Mouse (Mus musculus): Measurements from ENCODE around the gene E2f2.

The E2f2 gene

GRCm38 (mm10) chr4:136204775-136205174 is 32.6 kb downstream of the E2f2 start:
- DNase-seq (ENCODE audit: low spot score) = no peak

- DNase-seq (ENCODE audit: low spot score) = peak; percentile 97
These were observed 34.1 kb downstream of the E2f2 start, which contains the start of gene Asap3 for GRCm38 (mm10) chr4:136206033-136206893. Gene Asap3 (plus strand): TSS chr4:136206365.

- DNase-seq (ENCODE audit: low spot score) = peak; percentile 32
These were observed 34.7 kb downstream of the E2f2 start for GRCm38 (mm10) chr4:136206943-136207342.

- DNase-seq (ENCODE audit: low spot score) = no peak
These were observed 38.7 kb downstream of the E2f2 start for GRCm38 (mm10) chr4:136210931-136211330.

GRCm38 (mm10) chr4:136213629-136214028 is 41.4 kb downstream of the E2f2 start:
- DNase-seq (ENCODE audit: low spot score) = peak; percentile 69

- DNase-seq (ENCODE audit: low spot score) = no peak
These were observed 42.6 kb downstream of the E2f2 start for GRCm38 (mm10) chr4:136214828-136215227.

GRCm38 (mm10) chr4:136215576-136215975 is 43.4 kb downstream of the E2f2 start:
- DNase-seq (ENCODE audit: low spot score) = no peak

- DNase-seq (ENCODE audit: low spot score) = no peak
These were observed 44.9 kb downstream of the E2f2 start for GRCm38 (mm10) chr4:136217063-136217462.

- DNase-seq (ENCODE audit: low spot score) = peak; percentile 74
These were observed 46.5 kb downstream of the E2f2 start for GRCm38 (mm10) chr4:136218595-136219214.

GRCm38 (mm10) chr4:136220133-136220775 is 48.1 kb downstream of the E2f2 start:
- no peak for DNase-seq (ENCODE audit: low spot score)

- DNase-seq (ENCODE audit: low spot score) = peak; percentile 74
These were observed 51.5 kb downstream of the E2f2 start for GRCm38 (mm10) chr4:136223549-136224239.

- no peak for DNase-seq (ENCODE audit: low spot score)
These were observed 52.0 kb downstream of the E2f2 start for GRCm38 (mm10) chr4:136224240-136224559.

- peak; percentile 74 for DNase-seq (ENCODE audit: low spot score)
These were observed 52.7 kb downstream of the E2f2 start for GRCm38 (mm10) chr4:136224677-136225460.

GRCm38 (mm10) chr4:136227408-136227807 is 55.2 kb downstream of the E2f2 start:
- peak; percentile 51 for DNase-seq (ENCODE audit: low spot score)

GRCm38 (mm10) chr4:136228640-136229039 is 56.4 kb downstream of the E2f2 start:
- DNase-seq (ENCODE audit: low spot score) = no peak

- DNase-seq (ENCODE audit: low spot score) = no peak
These were observed 66.5 kb downstream of the E2f2 start for GRCm38 (mm10) chr4:136238669-136239068.

- no peak for DNase-seq (ENCODE audit: low spot score)
These were observed 66.9 kb downstream of the E2f2 start for GRCm38 (mm10) chr4:136239111-136239510.

- peak; percentile 86 for DNase-seq (ENCODE audit: low spot score)
These were observed 67.4 kb downstream of the E2f2 start for GRCm38 (mm10) chr4:136239622-136240021.

- no peak for DNase-seq (ENCODE audit: low spot score)
These were observed 67.9 kb downstream of the E2f2 start for GRCm38 (mm10) chr4:136240123-136240522.

GRCm38 (mm10) chr4:136240955-136241354 is 68.8 kb downstream of the E2f2 start:
- no peak for DNase-seq (ENCODE audit: low spot score)

GRCm38 (mm10) chr4:136242065-136242703 is 70.0 kb downstream of the E2f2 start:
- no peak for DNase-seq (ENCODE audit: low spot score)

All from MN1 (cell line).